Mouse (Mus musculus): ENCODE measurements around the gene Ccr6. TPM values are rescaled to one million over a fixed set of nuclear protein-coding genes. Genes with fewer than 3 reads are reported as not detected.

The Ccr6 gene
- polyA plus RNA-seq, 1 experiment from 2014 or later = 0.17 TPM

DNA sequence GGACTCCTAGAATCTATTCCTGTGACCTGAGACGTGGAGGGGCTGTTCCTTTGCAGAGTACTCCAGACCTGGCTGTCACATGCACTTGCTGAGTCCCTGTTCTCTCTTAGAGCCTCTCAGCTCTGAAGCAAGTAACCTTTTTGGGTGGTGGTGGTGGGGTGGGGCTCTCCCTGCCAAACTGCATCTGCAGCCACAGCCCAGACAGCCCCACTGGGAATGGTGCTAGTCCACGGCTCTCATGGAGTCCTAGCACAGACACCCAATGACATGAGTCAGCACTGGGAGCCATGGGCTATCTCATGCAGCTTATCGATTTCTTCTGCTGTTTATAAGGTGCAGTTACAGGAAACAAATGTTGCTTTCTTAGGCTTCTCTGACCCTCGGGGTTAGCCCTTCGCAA is 61.9 kb downstream of the Ccr6 start:
- no peak overlapping the region for H3K27ac ChIP-seq (replicated peaks)
- no peak for TF ChIP-seq EP300 (optimal IDR thresholded peaks at IDR 0.05)
- TF ChIP-seq CTCF (IDR thresholded peaks at IDR 0.05; ENCODE audit: low read depth) = no peak
- H3K9me3 ChIP-seq (ENCODE audit: control insufficient read depth, low read length) = no peaks in the 10 kb centered on the region
- no peaks in the 10 kb centered on the region for H3K27me3 ChIP-seq (ENCODE audit: control insufficient read depth, insufficient read depth, low read length)
- 84% methylated on average over 5 of the region's 5 CpGs for WGBS
- H3K9ac ChIP-seq (ENCODE audit: low read length) = no peak overlapping the region
- no peak for DNase-seq (ENCODE audit: low spot score)
- ATAC-seq (ENCODE audit: low FRiP score, low TSS enrichment) = no peak
- H3K4me3 ChIP-seq (ENCODE audit: low read depth, low read length) = no peak overlapping the region
- H3K4me1 ChIP-seq (replicated peaks; ENCODE audit: control insufficient read depth, insufficient read depth) = no peaks in the 10 kb centered on the region
- 0 out of 2 replicates have a peak, but pooled peaks cover 6% of the 10 kb centered on the region for H3K36me3 ChIP-seq (ENCODE audit: control insufficient read depth, insufficient read depth, low read length)
- H3K4me2 ChIP-seq (replicated peaks; ENCODE audit: low read depth) = no peak overlapping the region

DNA sequence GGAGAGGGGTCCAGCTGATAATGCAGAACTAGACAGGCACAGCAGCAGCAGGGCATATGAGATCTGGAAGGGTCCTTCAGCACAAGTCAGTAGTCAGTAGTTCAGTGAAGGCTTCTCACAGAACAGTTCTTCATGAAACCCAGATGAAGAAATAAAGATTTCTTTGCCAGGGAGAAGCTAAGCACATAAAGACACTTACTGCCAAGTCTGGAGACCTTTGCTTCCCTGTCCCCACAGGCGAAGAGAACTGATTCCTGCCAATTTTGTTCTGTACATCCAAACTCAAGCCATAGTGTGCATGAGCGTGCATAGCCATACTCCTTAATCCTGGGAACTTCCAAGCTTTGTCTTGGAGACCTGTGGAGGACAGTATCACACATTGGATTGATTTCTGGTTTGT is 62.4 kb downstream of the Ccr6 start:
- DNase-seq (ENCODE audit: low spot score) (no peak), ATAC-seq (ENCODE audit: low FRiP score, low TSS enrichment) (no peak)
- no peak overlapping the region for H3K4me3 ChIP-seq (ENCODE audit: low read depth, low read length)
- 0 out of 2 replicates have a peak, but pooled peaks cover 6% of the 10 kb centered on the region for H3K36me3 ChIP-seq (ENCODE audit: control insufficient read depth, insufficient read depth, low read length)
- H3K4me2 ChIP-seq (replicated peaks; ENCODE audit: low read depth) = no peak overlapping the region
- no peaks in the 10 kb centered on the region for H3K27me3 ChIP-seq (ENCODE audit: control insufficient read depth, insufficient read depth, low read length)
- 85% methylated on average over 2 of the region's 2 CpGs for WGBS
- no peak overlapping the region for H3K27ac ChIP-seq (replicated peaks)
- no peaks in the 10 kb centered on the region for H3K9me3 ChIP-seq (ENCODE audit: control insufficient read depth, low read length)
- H3K9ac ChIP-seq (ENCODE audit: low read length) = no peak overlapping the region
- TF ChIP-seq CTCF (IDR thresholded peaks at IDR 0.05; ENCODE audit: low read depth) = no peak
- TF ChIP-seq EP300 (optimal IDR thresholded peaks at IDR 0.05) = no peak
- no peaks in the 10 kb centered on the region for H3K4me1 ChIP-seq (replicated peaks; ENCODE audit: control insufficient read depth, insufficient read depth)

DNA sequence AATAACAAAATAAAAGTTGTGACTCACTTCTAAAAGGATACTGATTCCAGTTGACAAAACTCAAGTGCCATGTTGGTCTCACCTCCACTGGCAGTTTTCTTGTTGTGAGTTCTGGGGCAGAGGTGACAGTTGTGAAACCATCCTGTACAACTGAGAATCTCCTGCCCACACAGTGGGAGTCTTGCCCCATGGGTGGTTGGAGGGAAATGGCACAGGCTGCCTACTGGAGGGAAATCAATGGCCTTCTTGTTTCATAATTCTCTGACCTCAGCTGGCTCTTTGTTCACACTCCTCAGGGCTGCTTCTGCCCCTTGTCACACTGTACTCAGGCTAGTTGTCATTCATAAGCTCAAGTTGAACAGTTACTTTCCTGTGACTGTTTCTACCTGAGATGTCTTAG is 63.7 kb downstream of the Ccr6 start:
- H3K4me3 ChIP-seq (ENCODE audit: low read depth, low read length) = no peak overlapping the region
- H3K9me3 ChIP-seq (ENCODE audit: control insufficient read depth, low read length) = no peaks in the 10 kb centered on the region
- DNase-seq (ENCODE audit: low spot score) (no peak), ATAC-seq (ENCODE audit: low FRiP score, low TSS enrichment) (no peak)
- H3K4me2 ChIP-seq (replicated peaks; ENCODE audit: low read depth) = no peak overlapping the region
- no peak overlapping the region for H3K9ac ChIP-seq (ENCODE audit: low read length)
- H3K27ac ChIP-seq (replicated peaks) = no peak overlapping the region
- H3K4me1 ChIP-seq (replicated peaks; ENCODE audit: control insufficient read depth, insufficient read depth) = no peaks in the 10 kb centered on the region
- no peak for TF ChIP-seq CTCF (IDR thresholded peaks at IDR 0.05; ENCODE audit: low read depth)
- TF ChIP-seq EP300 (optimal IDR thresholded peaks at IDR 0.05) = no peak
- H3K27me3 ChIP-seq (ENCODE audit: control insufficient read depth, insufficient read depth, low read length) = no peaks in the 10 kb centered on the region
- 0 out of 2 replicates have a peak, but pooled peaks cover 6% of the 10 kb centered on the region for H3K36me3 ChIP-seq (ENCODE audit: control insufficient read depth, insufficient read depth, low read length)

DNA sequence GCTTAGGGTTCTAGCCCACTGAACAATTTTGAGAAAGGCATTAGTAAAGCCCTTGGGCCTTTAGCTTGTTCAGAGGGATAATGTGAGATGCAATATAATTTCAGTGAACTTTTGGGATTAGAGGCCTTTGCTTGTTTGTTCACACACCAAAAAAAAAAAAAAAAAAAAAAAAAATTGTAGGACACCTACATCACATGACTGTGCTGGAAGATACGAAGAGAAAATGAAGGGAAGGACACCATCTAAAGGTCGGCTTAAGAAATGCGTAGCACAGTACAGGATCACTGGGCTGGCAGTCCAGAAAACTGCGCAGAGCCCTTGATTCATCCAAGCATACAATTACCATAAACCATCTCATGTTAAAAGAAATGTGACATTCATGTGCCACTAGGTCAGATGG is 65.7 kb downstream of the Ccr6 start:
- H3K27ac ChIP-seq (replicated peaks) = no peak overlapping the region
- H3K4me2 ChIP-seq (replicated peaks; ENCODE audit: low read depth) = no peak overlapping the region
- H3K4me3 ChIP-seq (ENCODE audit: low read depth, low read length) = no peak overlapping the region
- no peaks in the 10 kb centered on the region for H3K4me1 ChIP-seq (replicated peaks; ENCODE audit: control insufficient read depth, insufficient read depth)
- H3K27me3 ChIP-seq (ENCODE audit: control insufficient read depth, insufficient read depth, low read length) = no peaks in the 10 kb centered on the region
- WGBS = 88% methylated on average over 4 of the region's 4 CpGs
- DNase-seq (ENCODE audit: low spot score) (no peak), ATAC-seq (ENCODE audit: low FRiP score, low TSS enrichment) (no peak)
- H3K36me3 ChIP-seq (ENCODE audit: control insufficient read depth, insufficient read depth, low read length) = 0 out of 2 replicates have a peak, but pooled peaks cover 6% of the 10 kb centered on the region
- H3K9ac ChIP-seq (ENCODE audit: low read length) = no peak overlapping the region
- H3K9me3 ChIP-seq (ENCODE audit: control insufficient read depth, low read length) = no peaks in the 10 kb centered on the region
- TF ChIP-seq CTCF (IDR thresholded peaks at IDR 0.05; ENCODE audit: low read depth) = no peak
- TF ChIP-seq EP300 (optimal IDR thresholded peaks at IDR 0.05) = no peak

DNA sequence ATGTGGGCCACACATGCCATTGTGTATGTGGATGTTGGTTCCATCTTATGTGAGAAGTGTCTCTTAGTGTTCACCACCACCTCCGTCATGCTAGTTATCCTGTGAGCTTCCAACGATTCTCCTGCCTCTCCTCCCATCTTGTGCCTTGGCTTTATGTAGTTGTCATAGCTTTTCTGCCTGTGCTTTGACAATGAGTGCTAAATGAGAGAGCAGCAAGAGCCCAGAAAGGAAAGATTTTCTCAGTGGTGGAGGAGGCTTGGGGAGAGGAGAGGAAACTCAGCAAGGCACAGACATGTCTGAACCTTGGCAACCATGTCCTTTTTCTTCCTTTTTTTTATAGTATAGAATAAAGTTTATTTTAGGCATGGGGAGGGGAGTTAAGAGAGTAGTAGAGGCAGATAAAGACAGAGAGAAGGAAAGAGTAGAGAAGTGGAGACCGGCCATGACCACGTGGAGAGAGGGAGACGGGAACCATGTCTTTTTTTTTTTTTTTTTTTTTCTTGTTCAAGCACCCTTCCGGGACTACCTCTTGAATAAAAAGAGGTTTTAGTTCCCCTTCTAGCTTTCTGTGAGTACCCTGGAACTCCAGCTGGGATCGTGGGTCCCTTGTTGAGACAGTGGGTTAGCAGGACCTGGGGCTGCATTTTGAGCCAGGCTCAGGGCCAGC is 67.1 kb downstream of the Ccr6 start:
- Histone ChIP-seq H3K27ac (replicated peaks) (no peak overlapping the region), H3K36me3 (ENCODE audit: control insufficient read depth, insufficient read depth, low read length) (0 out of 2 replicates have a peak, but pooled peaks cover 2% of the 10 kb centered on the region), H3K9ac (ENCODE audit: low read length) (no peak overlapping the region), H3K4me1 (replicated peaks; ENCODE audit: control insufficient read depth, insufficient read depth) (no peaks in the 10 kb centered on the region), H3K4me2 (replicated peaks; ENCODE audit: low read depth) (no peak overlapping the region), H3K27me3 (ENCODE audit: control insufficient read depth, insufficient read depth, low read length) (no peaks in the 10 kb centered on the region), H3K9me3 (ENCODE audit: control insufficient read depth, low read length) (no peaks in the 10 kb centered on the region), H3K4me3 (ENCODE audit: low read depth, low read length) (no peak overlapping the region)
- no peak for DNase-seq (ENCODE audit: low spot score)
- TF ChIP-seq CTCF (IDR thresholded peaks at IDR 0.05; ENCODE audit: low read depth) (no peak), EP300 (optimal IDR thresholded peaks at IDR 0.05) (no peak)
- 60% methylated on average over 7 of the region's 7 CpGs for WGBS
- ATAC-seq (ENCODE audit: low FRiP score, low TSS enrichment) = no peak

DNA sequence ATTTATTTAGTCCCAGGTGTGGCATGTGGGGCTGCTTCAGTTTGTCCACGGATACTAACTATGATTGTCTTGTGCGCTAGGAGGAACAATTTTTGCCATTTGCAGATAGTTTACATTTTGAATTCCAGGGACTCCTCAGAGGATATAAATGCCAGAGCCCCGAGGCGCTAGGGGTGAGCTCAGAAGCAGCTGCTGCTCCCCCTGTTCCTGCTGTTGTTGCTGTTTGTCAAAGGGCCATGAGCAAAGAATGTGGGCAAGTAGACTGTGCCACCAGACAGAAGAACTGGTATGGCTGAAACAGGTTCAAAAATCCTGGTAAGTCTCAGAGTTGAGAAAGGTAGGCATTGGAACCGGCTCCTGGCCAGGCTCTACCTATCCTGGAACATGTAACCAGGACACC is 67.8 kb downstream of the Ccr6 start:
- 29% methylated on average over 5 of the region's 5 CpGs for WGBS
- H3K9me3 ChIP-seq (ENCODE audit: control insufficient read depth, low read length) = no peaks in the 10 kb centered on the region
- H3K36me3 ChIP-seq (ENCODE audit: control insufficient read depth, insufficient read depth, low read length) = no peaks in the 10 kb centered on the region
- no peak for DNase-seq (ENCODE audit: low spot score)
- H3K27me3 ChIP-seq (ENCODE audit: control insufficient read depth, insufficient read depth, low read length) = no peaks in the 10 kb centered on the region
- H3K4me3 ChIP-seq (ENCODE audit: low read depth, low read length) = no peak overlapping the region
- no peak overlapping the region for H3K4me2 ChIP-seq (replicated peaks; ENCODE audit: low read depth)
- TF ChIP-seq EP300 (optimal IDR thresholded peaks at IDR 0.05) (no peak), CTCF (IDR thresholded peaks at IDR 0.05; ENCODE audit: low read depth) (no peak)
- H3K27ac ChIP-seq (replicated peaks) = no peak overlapping the region
- no peaks in the 10 kb centered on the region for H3K4me1 ChIP-seq (replicated peaks; ENCODE audit: control insufficient read depth, insufficient read depth)
- ATAC-seq (ENCODE audit: low FRiP score, low TSS enrichment) = no peak
- no peak overlapping the region for H3K9ac ChIP-seq (ENCODE audit: low read length)
